Mouse (Mus musculus) megakaryocyte progenitor cell, adult 5-6 weeks (primary cell): ENCODE results near the gene Rtn3. TPM values are rescaled to one million over a fixed set of nuclear protein-coding genes. Genes with fewer than 3 reads are reported as not detected.

Experiments
- ATAC-seq: replicated peaks from 2 replicates; pipeline ENCODE4 v1.8.0; 2016; ENCODE audit warnings: mild to moderate bottlenecking, moderate TSS enrichment, inconsistent platforms; ENCODE audit not compliant: poor library complexity
- total RNA-seq, 2 experiments: library from RNA; stranded (forward) in 1 of 2; stranded (reverse) in 1 of 2; fragments of 157-497, 149-512 nt in 1 of 2; fragments of 200-1000 nt in 1 of 2; gene quantifications; 2 replicates each; pipeline versions ENCODE4 v1.2.3 to v1.2.4; 2015 to 2017

Gene Rtn3
- total RNA-seq, 2 experiments from 2014 or later = 85.5 to 281 TPM

GRCm38 (mm10) chr19:7491960-7492359 lies 8.9 kb upstream of the Rtn3 start:
- ATAC-seq = no peak

- peak; percentile 15; the same call in 1 of the 2 replicates for ATAC-seq
Measured at GRCm38 (mm10) chr19:7487680-7488079, 4.6 kb upstream of the Rtn3 start.

GRCm38 (mm10) chr19:7484076-7484475 lies 995 bp upstream of the Rtn3 start:
- ATAC-seq = no peak

GRCm38 (mm10) chr19:7483512-7483882 lies 416 bp upstream of the Rtn3 start:
- peak; percentile 36 for ATAC-seq

GRCm38 (mm10) chr19:7482266-7482598 lies 849 bp downstream of the Rtn3 start:
- ATAC-seq = no peak

GRCm38 (mm10) chr19:7481541-7482265 lies 1.4 kb downstream of the Rtn3 start:
- no peak for ATAC-seq

GRCm38 (mm10) chr19:7479751-7480248 lies 3.3 kb downstream of the Rtn3 start:
- no peak for ATAC-seq

GRCm38 (mm10) chr19:7470643-7471042 lies 12.4 kb downstream of the Rtn3 start:
- ATAC-seq = no peak

- peak; percentile 55; the same call in 1 of the 2 replicates for ATAC-seq
Measured at GRCm38 (mm10) chr19:7467915-7468314, 15.2 kb downstream of the Rtn3 start.

- no peak for ATAC-seq
Measured at GRCm38 (mm10) chr19:7459370-7459769, 23.7 kb downstream of the Rtn3 start.

- no peak for ATAC-seq
Measured at GRCm38 (mm10) chr19:7458901-7459300, 24.2 kb downstream of the Rtn3 start.

GRCm38 (mm10) chr19:7456803-7457202 lies 26.3 kb downstream of the Rtn3 start:
- no peak for ATAC-seq

- no peak for ATAC-seq
Measured at GRCm38 (mm10) chr19:7445596-7445995, 37.5 kb downstream of the Rtn3 start.

- ATAC-seq = no peak
Measured at GRCm38 (mm10) chr19:7445105-7445504, 38.0 kb downstream of the Rtn3 start.

- ATAC-seq = peak; percentile 66
Measured at GRCm38 (mm10) chr19:7441493-7441892, 41.6 kb downstream of the Rtn3 start.

GRCm38 (mm10) chr19:7438295-7438694 lies 44.8 kb downstream of the Rtn3 start:
- ATAC-seq = no peak

- ATAC-seq = peak; percentile 90
Measured at GRCm38 (mm10) chr19:7436061-7436970, 46.8 kb downstream of the Rtn3 start.

GRCm38 (mm10) chr19:7434887-7435286 lies 48.2 kb downstream of the Rtn3 start:
- no peak for ATAC-seq

- ATAC-seq = no peak
Measured at GRCm38 (mm10) chr19:7425398-7425775, 57.7 kb downstream of the Rtn3 start.

- ATAC-seq = no peak
Measured at GRCm38 (mm10) chr19:7424590-7425397, 58.3 kb downstream of the Rtn3 start.

GRCm38 (mm10) chr19:7424131-7424530 lies 59.0 kb downstream of the Rtn3 start:
- ATAC-seq = no peak
